Mouse (Mus musculus) myocyte (in vitro differentiated cells): ENCODE results near the gene Vdac1.

ENCODE experiments used
- CEBPB ChIP-seq: IDR thresholded peaks from 2 replicates; pipeline ENCODE4 v1.6.1; 2011; ENCODE audit warnings: mild to moderate bottlenecking, moderate library complexity; ENCODE audit not compliant: poor library complexity, insufficient read depth, severe bottlenecking
- E2F4 ChIP-seq: IDR thresholded peaks from one replicate; pipeline ENCODE4 v1.6.1; 2011; ENCODE audit warnings: mild to moderate bottlenecking, control low read depth, moderate library complexity; ENCODE audit not compliant: insufficient read depth
- MAX ChIP-seq: IDR thresholded peaks from one replicate; pipeline ENCODE4 v1.6.1; 2011; ENCODE audit warnings: low read depth, mild to moderate bottlenecking, control low read depth
- MYOD1 ChIP-seq, 3 experiments: IDR thresholded peaks; one replicate each; pipeline ENCODE4 v1.6.1; 2011; ENCODE audit warnings: control low read depth in 2 of 3, low read depth in 2 of 3, mild to moderate bottlenecking in 2 of 3, moderate library complexity in 1 of 3; ENCODE audit not compliant: insufficient read length in 2 of 3, control insufficient read depth in 1 of 3
- POLR2A ChIP-seq: IDR thresholded peaks from one replicate; pipeline ENCODE4 v1.6.1; 2011; ENCODE audit warnings: low read depth, mild to moderate bottlenecking, control low read depth, moderate library complexity; ENCODE audit not compliant: insufficient read length
- POLR2AphosphoS2 ChIP-seq: IDR thresholded peaks from one replicate; pipeline ENCODE4 v1.6.1; 2011; ENCODE audit warnings: low read depth, control low read depth; ENCODE audit not compliant: insufficient read length
- SRF ChIP-seq: IDR thresholded peaks from one replicate; pipeline ENCODE4 v1.6.1; 2011; ENCODE audit warnings: low read depth; ENCODE audit not compliant: control insufficient read depth, insufficient read length
- TCF12 ChIP-seq: IDR thresholded peaks from one replicate; pipeline ENCODE4 v1.6.1; 2011; ENCODE audit warnings: mild to moderate bottlenecking, control low read depth; ENCODE audit not compliant: poor library complexity, insufficient read depth, severe bottlenecking
- USF1 ChIP-seq: IDR thresholded peaks from one replicate; pipeline ENCODE4 v1.6.1; 2011; ENCODE audit warnings: low read depth, mild to moderate bottlenecking, control low read depth, moderate library complexity

- TF ChIP-seq E2F4 (no peak), POLR2A (no peak), MAX (no peak), MYOD1 (IDR thresholded peaks at IDR 0.05; ENCODE audit: control insufficient read depth in 1 of 3, insufficient read length in 2 of 3, low read depth in 2 of 3) (no peak), USF1 (no peak), TCF12 (no peak), CEBPB (no peak), POLR2AphosphoS2 (no peak), SRF (no peak)
Measured at GRCm38 (mm10) chr11:52384667-52385066, 24.0 kb downstream of the Vdac1 start.
